Mouse (Mus musculus) MEL (cell line): ENCODE results near the gene Maml3. TPM values are rescaled to one million over a fixed set of nuclear protein-coding genes. Genes with fewer than 3 reads are reported as not detected.

ENCODE experiments used
- DNase-seq: peaks from one replicate; pipeline ENCODE4 v3.0.0; 2011; ENCODE audit warnings: low read depth, low spot score
- H3K27ac ChIP-seq: 2 replicates; pipeline ENCODE4 v1.5.1; 2012; ENCODE audit warnings: low read depth, mild to moderate bottlenecking, control low read depth, low read length, moderate library complexity; ENCODE audit not compliant: control insufficient read depth
- H3K27me3 ChIP-seq, 2 experiments: fragments of 150-350 bp in 1 of 2; sonication (generic) in 1 of 2; 2 replicates each; pipeline ENCODE4 v1.6.1; 2012; ENCODE audit warnings: low read length in 2 of 2, mild to moderate bottlenecking in 2 of 2, improper control_type of control experiment in 1 of 2, moderate library complexity in 1 of 2; ENCODE audit not compliant: insufficient read depth in 2 of 2, control insufficient read depth in 1 of 2
- H3K36me3 ChIP-seq, 2 experiments: 2 replicates each; pipeline ENCODE4 v1.6.1; 2012 to 2014; ENCODE audit warnings: low read length in 2 of 2, improper control_type of control experiment in 1 of 2, inconsistent platforms in 1 of 2, mild to moderate bottlenecking in 1 of 2; ENCODE audit not compliant: insufficient read depth in 2 of 2, control insufficient read depth in 1 of 2
- H3K4me1 ChIP-seq, 2 experiments: fragments of 150-350 bp in 1 of 2; sonication (generic) in 1 of 2; 2 replicates each; pipeline ENCODE4 v1.6.1; 2012; ENCODE audit warnings: low read length in 2 of 2, improper control_type of control experiment in 1 of 2, mild to moderate bottlenecking in 1 of 2; ENCODE audit not compliant: insufficient read depth in 2 of 2, control insufficient read depth in 1 of 2
- H3K4me3 ChIP-seq, 2 experiments: fragments of 150-350 bp in 1 of 2; sonication (generic) in 1 of 2; 2 replicates each; pipeline ENCODE4 v1.5.1; 2012; ENCODE audit warnings: low read depth in 2 of 2, low read length in 2 of 2, mild to moderate bottlenecking in 2 of 2, moderate library complexity in 2 of 2, control low read depth in 1 of 2, improper control_type of control experiment in 1 of 2; ENCODE audit not compliant: control insufficient read depth in 1 of 2, insufficient read depth in 1 of 2
- H3K79me2 ChIP-seq: 2 replicates; pipeline ENCODE4 v1.6.1; 2012; ENCODE audit warnings: mild to moderate bottlenecking, low read length, moderate library complexity; ENCODE audit not compliant: control insufficient read depth, poor library complexity, insufficient read depth
- H3K9ac ChIP-seq: 2 replicates; pipeline ENCODE4 v1.6.1; 2012; ENCODE audit warnings: low read depth, mild to moderate bottlenecking, control low read depth, low read length, moderate library complexity; ENCODE audit not compliant: control insufficient read depth, poor library complexity, severe bottlenecking
- H3K9me3 ChIP-seq: fragments of 150-350 bp; sonication (generic); replicated peaks from 2 replicates; pipeline ENCODE4 v1.6.1; 2012; ENCODE audit warnings: mild to moderate bottlenecking, low read length, improper control_type of control experiment, moderate library complexity; ENCODE audit not compliant: insufficient read depth
- BHLHE40 ChIP-seq: IDR thresholded peaks from 2 replicates; pipeline ENCODE4 v1.6.1; 2012; ENCODE audit warnings: low read depth, mild to moderate bottlenecking, inconsistent platforms, low read length, improper control_type of control experiment, borderline replicate concordance
- CHD2 ChIP-seq: IDR thresholded peaks from 2 replicates; pipeline ENCODE4 v1.6.1; 2011; ENCODE audit warnings: low read length, improper control_type of control experiment
- E2F4 ChIP-seq: IDR thresholded peaks from 2 replicates; pipeline ENCODE4 v1.6.1; 2011; ENCODE audit warnings: low read depth, low read length, improper control_type of control experiment, borderline replicate concordance
- KAT2A ChIP-seq: conservative IDR thresholded peaks from 2 replicates; pipeline ENCODE4 v1.6.1; 2012; ENCODE audit warnings: low read depth, low read length, improper control_type of control experiment, inconsistent platforms
- MEF2A ChIP-seq: IDR thresholded peaks from 2 replicates; pipeline ENCODE4 v1.6.1; 2014; ENCODE audit warnings: low read depth, mild to moderate bottlenecking, inconsistent platforms, low read length, improper control_type of control experiment; ENCODE audit not compliant: poor library complexity, insufficient replicate concordance, severe bottlenecking; ENCODE audit errors: extremely low read depth
- MYC ChIP-seq: IDR thresholded peaks from 2 replicates; pipeline ENCODE4 v1.6.1; 2011; ENCODE audit warnings: low read depth, mild to moderate bottlenecking, low read length, improper control_type of control experiment, moderate library complexity
- POLR2A ChIP-seq, 2 experiments: IDR thresholded peaks; 2 replicates each; pipeline ENCODE4 v1.6.1; 2011 to 2012; ENCODE audit warnings: low read length in 2 of 2, mild to moderate bottlenecking in 2 of 2, control low read depth in 1 of 2, improper control_type of control experiment in 1 of 2, low read depth in 1 of 2, moderate library complexity in 1 of 2; ENCODE audit not compliant: control insufficient read depth in 1 of 2, insufficient read depth in 1 of 2, poor library complexity in 1 of 2
- POLR2AphosphoS2 ChIP-seq: IDR thresholded peaks from 2 replicates; pipeline ENCODE4 v1.6.1; 2011; ENCODE audit warnings: low read length, improper control_type of control experiment
- POLR2AphosphoS5 ChIP-seq: IDR thresholded peaks from 2 replicates; pipeline ENCODE4 v1.6.1; 2012; ENCODE audit warnings: low read depth, borderline replicate concordance, mild to moderate bottlenecking, inconsistent platforms, low read length, moderate library complexity, mixed read lengths
- RAD21 ChIP-seq: IDR thresholded peaks from 2 replicates; pipeline ENCODE4 v1.6.1; 2011; ENCODE audit warnings: mild to moderate bottlenecking, low read depth, low read length, improper control_type of control experiment
- SIN3A ChIP-seq: IDR thresholded peaks from 2 replicates; pipeline ENCODE4 v1.6.1; 2012; ENCODE audit warnings: low read length, improper control_type of control experiment, inconsistent platforms
- TAL1 ChIP-seq: IDR thresholded peaks from 2 replicates; pipeline ENCODE4 v1.6.1; 2012; ENCODE audit warnings: mild to moderate bottlenecking, inconsistent platforms, low read length, moderate library complexity, mixed read lengths
- TBP ChIP-seq: IDR thresholded peaks from 2 replicates; pipeline ENCODE4 v1.8.0; 2011; ENCODE audit warnings: low read depth, low read length, improper control_type of control experiment
- USF2 ChIP-seq, 2 experiments: IDR thresholded peaks; 2 replicates each; pipeline ENCODE4 v1.6.1; 2011 to 2012; ENCODE audit warnings: improper control_type of control experiment in 2 of 2, low read length in 2 of 2, borderline replicate concordance in 1 of 2, inconsistent platforms in 1 of 2, low read depth in 1 of 2, mild to moderate bottlenecking in 1 of 2; ENCODE audit not compliant: insufficient read depth in 1 of 2
- ZKSCAN1 ChIP-seq: IDR thresholded peaks from 2 replicates; pipeline ENCODE4 v1.6.1; 2012; ENCODE audit warnings: low read depth, mild to moderate bottlenecking, inconsistent platforms, low read length, improper control_type of control experiment, moderate library complexity
- ZNF384 ChIP-seq: IDR thresholded peaks from 2 replicates; pipeline ENCODE4 v1.6.1; 2012; ENCODE audit warnings: low read depth, mild to moderate bottlenecking, inconsistent platforms, low read length, improper control_type of control experiment
- polyA plus RNA-seq, 2 experiments: library from polyadenylated mRNA; stranded (reverse) in 1 of 2; unstranded in 1 of 2; fragments of >175 nt in 1 of 2; fragments of >200 nt in 1 of 2; gene quantifications; 2 replicates each; pipeline versions ENCODE4 v1.2.1 to v1.2.4; 2012; ENCODE audit warnings: low replicate concordance in 2 of 2, low read depth in 1 of 2; ENCODE audit not compliant: insufficient read length in 2 of 2, insufficient read depth in 1 of 2, missing spikeins in 1 of 2
- total RNA-seq: library from RNA; depleted of rRNA; stranded (reverse); fragments of 300-350 nt; gene quantifications from 2 replicates; pipeline ENCODE4 v1.2.3, GENCODE M21; 2012

Gene Maml3
- total and polyA plus RNA-seq, 3 experiments, result 2.0 to 4.1 TPM; not detected in 1

- Histone ChIP-seq H3K9me3 (no peaks in the 10 kb centered on the region), H3K9ac (no peak overlapping the region), H3K36me3 (no peaks in the 10 kb centered on the region), H3K27me3 (no peaks in the 10 kb centered on the region), H3K27ac (no peak overlapping the region), H3K4me1 (no peaks in the 10 kb centered on the region), H3K4me3 (no peak overlapping the region), H3K79me2 (no peaks in the 10 kb centered on the region)
- DNase-seq, result no peak
- TF ChIP-seq POLR2AphosphoS2 (no peak), MEF2A (no peak), MYC (no peak), CHD2 (no peak), ZNF384 (no peak), POLR2AphosphoS5 (no peak)
- TF ChIP-seq, all 39 proteins: peak for 0
Observed at GRCm38 (mm10) chr3:51821551-51821950, 283.3 kb downstream of the Maml3 start.

- no peak overlapping the region for H3K9ac ChIP-seq
- no peak for DNase-seq
- TF ChIP-seq SIN3A (no peak), POLR2AphosphoS2 (no peak)
- TF ChIP-seq, all 39 proteins: peak for 0
- Histone ChIP-seq H3K27me3 (no peaks in the 10 kb centered on the region), H3K4me1 (peaks cover 8 to 11% of the 10 kb centered on the region in 2 experiments), H3K36me3 (peaks cover 0 to 6% of the 10 kb centered on the region in 2 experiments; a peak in 2 of 4 replicates), H3K79me2 (no peaks in the 10 kb centered on the region), H3K9me3 (no peaks in the 10 kb centered on the region), H3K4me3 (no peak overlapping the region), H3K27ac (no peak overlapping the region)
Observed at GRCm38 (mm10) chr3:51819109-51819508, 285.8 kb downstream of the Maml3 start.

- H3K27me3 ChIP-seq, result no peaks in the 10 kb centered on the region
- H3K4me3 ChIP-seq, result no peak overlapping the region
- TF ChIP-seq KAT2A (no peak), POLR2A (IDR thresholded peaks at IDR 0.05; ENCODE audit: control insufficient read depth in 1 of 2, insufficient read depth in 1 of 2, low read depth in 1 of 2, low read length in 2 of 2, poor library complexity in 1 of 2) (no peak), RAD21 (no peak), POLR2AphosphoS5 (no peak), BHLHE40 (no peak), ZKSCAN1 (no peak), TAL1 (no peak), USF2 (IDR thresholded peaks at IDR 0.05; ENCODE audit: borderline replicate concordance in 1 of 2, insufficient read depth in 1 of 2, low read depth in 1 of 2, low read length in 2 of 2) (no peak), E2F4 (no peak), TBP (no peak)
- peaks cover 15 to 18% of the 10 kb centered on the region in 2 experiments for H3K4me1 ChIP-seq
- no peak for DNase-seq
- H3K27ac ChIP-seq, result no peak overlapping the region
- H3K9me3 ChIP-seq, result no peaks in the 10 kb centered on the region
- H3K9ac ChIP-seq, result no peak overlapping the region
- no peaks in the 10 kb centered on the region for H3K79me2 ChIP-seq
- peaks cover 0 to 11% of the 10 kb centered on the region in 2 experiments; a peak in 2 of 4 replicates for H3K36me3 ChIP-seq
Observed at GRCm38 (mm10) chr3:51817919-51818318, 287.0 kb downstream of the Maml3 start.
